Mouse (Mus musculus): ENCODE data around the gene Hmx1. TPM values are rescaled to one million over a fixed set of nuclear protein-coding genes. Genes with fewer than 3 reads are reported as not detected.

The Hmx1 gene
- total and polyA plus RNA-seq, 3 experiments: not detected

- DNase-seq (ENCODE audit: low read depth, low spot score): no peak
- TF ChIP-seq KAT2A (conservative IDR thresholded peaks at IDR 0.05; ENCODE audit: low read depth, low read length) (no peak), ZNF384 (IDR thresholded peaks at IDR 0.05; ENCODE audit: low read depth, low read length) (no peak), SMC3 (IDR thresholded peaks at IDR 0.05; ENCODE audit: low read depth, low read length) (no peak), BHLHE40 (IDR thresholded peaks at IDR 0.05; ENCODE audit: borderline replicate concordance, low read depth, low read length) (no peak), TAL1 (IDR thresholded peaks at IDR 0.05; ENCODE audit: low read length) (no peak), CHD2 (IDR thresholded peaks at IDR 0.05; ENCODE audit: low read length) (no peak), POLR2AphosphoS2 (IDR thresholded peaks at IDR 0.05; ENCODE audit: low read length) (no peak), USF1 (IDR thresholded peaks at IDR 0.05; ENCODE audit: low read depth, low read length) (no peak), ZC3H11A (IDR thresholded peaks at IDR 0.05; ENCODE audit: low read depth, low read length) (no peak), ELF1 (IDR thresholded peaks at IDR 0.05; ENCODE audit: low read depth, low read length) (no peak), HCFC1 (IDR thresholded peaks at IDR 0.05; ENCODE audit: low read depth, low read length) (no peak), JUND (IDR thresholded peaks at IDR 0.05; ENCODE audit: low read depth, low read length) (no peak), RCOR1 (IDR thresholded peaks at IDR 0.05; ENCODE audit: low read depth, low read length) (no peak), MAFK (IDR thresholded peaks at IDR 0.05; ENCODE audit: borderline replicate concordance, low read depth, low read length) (no peak), SIN3A (IDR thresholded peaks at IDR 0.05; ENCODE audit: low read length) (no peak), E2F4 (IDR thresholded peaks at IDR 0.05; ENCODE audit: borderline replicate concordance, low read depth, low read length) (no peak), MYC (IDR thresholded peaks at IDR 0.05; ENCODE audit: low read depth, low read length) (no peak), GATA1 (IDR thresholded peaks at IDR 0.05; ENCODE audit: low read depth, low read length) (no peak), EP300 (IDR thresholded peaks at IDR 0.05; ENCODE audit: low read depth in 1 of 2, low read length in 2 of 2) (no peak)
- no peaks in the 10 kb centered on the region for H3K27me3 ChIP-seq (ENCODE audit: control insufficient read depth in 1 of 2, insufficient read depth in 2 of 2, low read length in 2 of 2)
- H3K4me3 ChIP-seq (ENCODE audit: control insufficient read depth in 1 of 2, insufficient read depth in 1 of 2, low read depth in 2 of 2, low read length in 2 of 2): no peak overlapping the region
- no peaks in the 10 kb centered on the region for H3K9me3 ChIP-seq (replicated peaks; ENCODE audit: insufficient read depth, low read length)
- H3K36me3 ChIP-seq (ENCODE audit: control insufficient read depth in 1 of 2, insufficient read depth in 2 of 2, low read length in 2 of 2): no peaks in the 10 kb centered on the region
- no peak overlapping the region for H3K27ac ChIP-seq (ENCODE audit: control insufficient read depth, low read depth, low read length)
- H3K4me1 ChIP-seq (ENCODE audit: control insufficient read depth in 1 of 2, insufficient read depth in 2 of 2, low read length in 2 of 2): no peaks in the 10 kb centered on the region
- no peaks in the 10 kb centered on the region for H3K79me2 ChIP-seq (ENCODE audit: control insufficient read depth, insufficient read depth, low read length, poor library complexity)
- H3K9ac ChIP-seq (ENCODE audit: control insufficient read depth, low read depth, low read length, poor library complexity, severe bottlenecking): no peak overlapping the region
Observed at GRCm38 (mm10) chr5:35412833-35413232, 23.9 kb downstream of the Hmx1 start.

- H3K27ac ChIP-seq (ENCODE audit: control insufficient read depth, low read depth, low read length): no peak overlapping the region
- no peaks in the 10 kb centered on the region for H3K27me3 ChIP-seq (ENCODE audit: control insufficient read depth in 1 of 2, insufficient read depth in 2 of 2, low read length in 2 of 2)
- DNase-seq (ENCODE audit: low read depth, low spot score): no peak
- no peaks in the 10 kb centered on the region for H3K4me1 ChIP-seq (ENCODE audit: control insufficient read depth in 1 of 2, insufficient read depth in 2 of 2, low read length in 2 of 2)
- no peaks in the 10 kb centered on the region for H3K9me3 ChIP-seq (replicated peaks; ENCODE audit: insufficient read depth, low read length)
- H3K9ac ChIP-seq (ENCODE audit: control insufficient read depth, low read depth, low read length, poor library complexity, severe bottlenecking): no peak overlapping the region
- H3K36me3 ChIP-seq (ENCODE audit: control insufficient read depth in 1 of 2, insufficient read depth in 2 of 2, low read length in 2 of 2): no peaks in the 10 kb centered on the region
- no peak overlapping the region for H3K4me3 ChIP-seq (ENCODE audit: control insufficient read depth in 1 of 2, insufficient read depth in 1 of 2, low read depth in 2 of 2, low read length in 2 of 2)
- no peaks in the 10 kb centered on the region for H3K79me2 ChIP-seq (ENCODE audit: control insufficient read depth, insufficient read depth, low read length, poor library complexity)
- no peak for TF ChIP-seq MXI1 (IDR thresholded peaks at IDR 0.05; ENCODE audit: low read depth, low read length)
- TF ChIP-seq KAT2A (conservative IDR thresholded peaks at IDR 0.05; ENCODE audit: low read depth, low read length): no peak
- TF ChIP-seq EP300 (IDR thresholded peaks at IDR 0.05; ENCODE audit: low read depth in 1 of 2, low read length in 2 of 2): no peak
- no peak for TF ChIP-seq POLR2AphosphoS2 (IDR thresholded peaks at IDR 0.05; ENCODE audit: low read length)
- TF ChIP-seq NELFE (IDR thresholded peaks at IDR 0.05; ENCODE audit: low read depth, low read length): no peak
- no peak for TF ChIP-seq RCOR1 (IDR thresholded peaks at IDR 0.05; ENCODE audit: low read depth, low read length)
- no peak for TF ChIP-seq GATA1 (IDR thresholded peaks at IDR 0.05; ENCODE audit: low read depth, low read length)
- TF ChIP-seq CHD2 (IDR thresholded peaks at IDR 0.05; ENCODE audit: low read length): no peak
- no peak for TF ChIP-seq CHD1 (IDR thresholded peaks at IDR 0.05; ENCODE audit: low read depth, low read length)
- TF ChIP-seq USF2 (IDR thresholded peaks at IDR 0.05; ENCODE audit: borderline replicate concordance in 1 of 2, insufficient read depth in 1 of 2, low read depth in 1 of 2, low read length in 2 of 2): no peak
- no peak for TF ChIP-seq E2F4 (IDR thresholded peaks at IDR 0.05; ENCODE audit: borderline replicate concordance, low read depth, low read length)
- TF ChIP-seq UBTF (IDR thresholded peaks at IDR 0.05; ENCODE audit: borderline replicate concordance, insufficient read depth, low read depth, low read length): no peak
- TF ChIP-seq HCFC1 (IDR thresholded peaks at IDR 0.05; ENCODE audit: low read depth, low read length): no peak
- TF ChIP-seq ZC3H11A (IDR thresholded peaks at IDR 0.05; ENCODE audit: low read depth, low read length): no peak
- no peak for TF ChIP-seq ELF1 (IDR thresholded peaks at IDR 0.05; ENCODE audit: low read depth, low read length)
- no peak for TF ChIP-seq CTCF (IDR thresholded peaks at IDR 0.05 in 2 of 3, conservative IDR thresholded peaks at IDR 0.05 in 1 of 3; ENCODE audit: control insufficient read depth in 1 of 3, insufficient read depth in 1 of 3, low read depth in 2 of 3, low read length in 3 of 3, poor library complexity in 1 of 3, severe bottlenecking in 1 of 3)
- no peak for TF ChIP-seq MAFK (IDR thresholded peaks at IDR 0.05; ENCODE audit: borderline replicate concordance, low read depth, low read length)
Observed at GRCm38 (mm10) chr5:35417707-35418106, 28.8 kb downstream of the Hmx1 start.

All from MEL (cell line).